Mouse (Mus musculus) lung, postnatal 0 days (tissue): Measurements from ENCODE around the gene Rnase11.

ENCODE experiments used
- CTCF ChIP-seq: IDR thresholded peaks from 2 replicates; pipeline ENCODE4 v1.5.1; 2016; ENCODE audit warnings: antibody characterized with exemption, mild to moderate bottlenecking
- EP300 ChIP-seq: IDR thresholded peaks from 2 replicates; pipeline ENCODE4 v1.6.1; 2016; ENCODE audit warnings: antibody characterized with exemption, mild to moderate bottlenecking, control low read depth

- TF ChIP-seq CTCF (no peak), EP300 (no peak)
These were observed 37.8 kb upstream of the Rnase11 start for GRCm38 (mm10) chr14:51087762-51088161.
